Mouse (Mus musculus) erythroblast, embryonic 14.5 days (primary cell): ENCODE results near the gene Slamf7.

ENCODE experiments used
- GATA1 ChIP-seq: IDR thresholded peaks from 2 replicates; pipeline ENCODE4 v1.6.1; 2012; ENCODE audit warnings: low read length, inconsistent platforms, mixed read lengths
- TAL1 ChIP-seq: IDR thresholded peaks from 3 replicates; pipeline ENCODE4 v1.6.1; 2012; ENCODE audit warnings: low read length, inconsistent platforms, mixed read lengths

DNA sequence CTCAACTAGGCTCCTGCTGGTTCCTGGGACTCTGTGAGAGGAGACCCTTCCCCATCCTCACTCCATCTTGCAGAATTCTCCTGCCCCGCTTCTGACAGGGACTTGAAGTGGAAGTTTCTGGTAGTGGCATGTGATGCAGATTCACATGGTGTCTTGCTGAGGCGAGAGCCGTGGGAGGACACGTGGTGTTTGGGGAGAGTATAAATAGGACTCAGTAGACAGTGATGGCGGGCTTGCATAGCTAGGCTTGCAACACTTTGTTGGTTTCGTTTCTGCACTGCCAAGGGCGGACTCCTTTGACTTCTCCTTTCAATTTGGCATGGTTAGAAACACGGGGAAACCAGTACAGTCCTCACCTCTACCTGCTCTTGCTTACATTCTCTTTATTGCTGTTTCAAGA is 33.8 kb downstream of the Slamf7 start:
- no peak for TF ChIP-seq TAL1
- no peak for TF ChIP-seq GATA1
